In genomic region chr2:17729770-17730647, GRCm38 (mm10) we compare ENCODE assay signal across 8 mouse cellular contexts. TPM values are rescaled to one million over a fixed set of nuclear protein-coding genes. Genes with fewer than 3 reads are reported as not detected.
DNase-seq lines count a peak whose midpoint lies in the region; ATAC-seq and TF ChIP-seq lines count a peak whose summit lies in the region.

No protein-coding gene starts in this region.

- peaks cover 4 to 9% of the 10 kb centered on the region in 2 experiments; a peak in 3 of 4 replicates for H3K4me1 ChIP-seq in heart, embryonic 14.5 days (ENCODE audit: control insufficient read depth in 2 of 2, insufficient read depth in 2 of 2, low read length in 2 of 2)
- peaks cover 2% of the 10 kb centered on the region; the same call in 1 of the 2 replicates for H3K4me1 ChIP-seq in small intestine, adult 2 months (ENCODE audit: control insufficient read depth, insufficient read depth, insufficient read length, low read length)

- no peak overlapping the region for H3K27ac ChIP-seq in heart, embryonic 14.5 days (replicated peaks in 1 of 2; ENCODE audit: control insufficient read depth in 1 of 2, insufficient read depth in 1 of 2, low read depth in 2 of 2, low read length in 2 of 2)
- no peak overlapping the region for H3K27ac ChIP-seq in small intestine, adult 2 months (ENCODE audit: insufficient read depth, low read depth, low read length)

- DNase-seq in urinary bladder, postnatal 14 days (ENCODE audit: low spot score) = peak; percentile 20
- no peak for DNase-seq in urinary bladder, postnatal 4 days (ENCODE audit: low spot score in 2 of 2)
- peak; percentile 18 to 31 for DNase-seq in cerebellum, postnatal 36 days
- peak; percentile 20 to 34 for DNase-seq in layer of hippocampus, postnatal 36 days
- DNase-seq in lung, postnatal 4 days = peak; percentile 36 to 59
- DNase-seq in urinary bladder, postnatal 10 days (ENCODE audit: low spot score) = no peak

- peak overlapping the region; percentile 99 for H3K4me2 ChIP-seq in heart, embryonic 14.5 days (ENCODE audit: low read length)

- 7% methylated on average over 25 of the region's 25 CpGs for WGBS in heart, embryonic 14.5 days
- WGBS in small intestine, adult 2 months = 12% methylated on average over 25 of the region's 25 CpGs

- no peaks in the 10 kb centered on the region for H3K36me3 ChIP-seq in heart, embryonic 14.5 days (ENCODE audit: control insufficient read depth, insufficient read depth, low read length)
- no peaks in the 10 kb centered on the region for H3K36me3 ChIP-seq in small intestine, adult 2 months (ENCODE audit: control insufficient read depth, insufficient read depth, low read length)

- H3K9ac ChIP-seq in heart, embryonic 14.5 days (ENCODE audit: low read length) = peak overlapping the region; percentile 62

- no peak for ATAC-seq in heart, embryonic 14.5 days (ENCODE audit: insufficient number of reproducible peaks, insufficient read depth, low FRiP score, low read depth)

- no peaks in the 10 kb centered on the region for H3K9me3 ChIP-seq in heart, embryonic 14.5 days (ENCODE audit: control insufficient read depth, low read length)

- H3K27me3 ChIP-seq in heart, embryonic 14.5 days (ENCODE audit: control insufficient read depth, insufficient read depth, low read length) = peaks cover 20% of the 10 kb centered on the region; the same call in 1 of the 2 replicates
- H3K27me3 ChIP-seq in small intestine, adult 2 months (ENCODE audit: control insufficient read depth, insufficient read depth, low read length) = peaks cover 16% of the 10 kb centered on the region

- TF ChIP-seq POLR2A in small intestine, adult 2 months (IDR thresholded peaks at IDR 0.05; ENCODE audit: low read depth, low read length) = no peak

- peak overlapping the region; percentile 66 to 70 for H3K4me3 ChIP-seq in heart, embryonic 14.5 days (ENCODE audit: control insufficient read depth in 1 of 2, insufficient read depth in 1 of 2, low read depth in 1 of 2, low read length in 2 of 2)
- peak overlapping the region; percentile 62 for H3K4me3 ChIP-seq in small intestine, adult 2 months (ENCODE audit: low read depth, low read length)

- TF ChIP-seq CTCF in small intestine, adult 2 months (IDR thresholded peaks at IDR 0.05; ENCODE audit: extremely low read depth, insufficient read length, insufficient replicate concordance, low read depth, low read length) = no peak

RNA-seq across cellular contexts. Expression of gene Nebl, which starts 1.3 kb away (rescaled TPM):
- polyA plus RNA-seq in heart, embryonic 14.5 days (2014; fragmentation: Nextera tagmentation; extraction: Ambion mirVana) = 346 and 364 TPM in 2 replicates
- 100 to 1,000 TPM; 129 to 165 TPM for total RNA-seq in layer of hippocampus, postnatal 36 days (2021)
- 0.79 and 2.4 TPM in 2 replicates for polyA plus RNA-seq in small intestine, adult 2 months (2012; rRNA removed)

Comparison
In these comparisons a context has a peak if more than half of its experiments do, and no peak if none do; other contexts are left out.
1. DNase-seq: peak in urinary bladder, postnatal 14 days (single experiment), cerebellum, postnatal 36 days (2 of 2), layer of hippocampus, postnatal 36 days (2 of 2) and lung, postnatal 4 days (2 of 2); none in urinary bladder, postnatal 4 days (0 of 2) and urinary bladder, postnatal 10 days (single experiment).
2. RNA of gene Nebl, which starts 1.3 kb away (polyA plus RNA-seq): 346 to 364 TPM in heart, embryonic 14.5 days; 0.79 to 2.4 TPM in small intestine, adult 2 months; every median in the first group is over 100 times any median in the second.